Mouse (Mus musculus) CH12.LX (cell line): ENCODE results near the gene Clk2. TPM values are rescaled to one million over a fixed set of nuclear protein-coding genes. Genes with fewer than 3 reads are reported as not detected.

Experiments
- DNase-seq: peaks from one replicate; pipeline ENCODE4 v3.0.0-alpha.2; 2013; ENCODE audit errors: extremely low read depth
- H3K27ac ChIP-seq: 2 replicates; pipeline ENCODE4 v1.5.1; 2012; ENCODE audit warnings: low read depth, mild to moderate bottlenecking, control low read depth, moderate library complexity; ENCODE audit not compliant: insufficient read depth
- H3K27me3 ChIP-seq: replicated peaks from 2 replicates; pipeline ENCODE3; 2012; ENCODE audit warnings: inconsistent platforms
- H3K36me3 ChIP-seq, 2 experiments: replicated peaks in 1 of 2; 2 replicates each; pipeline versions ENCODE3 to v1.6.1; 2012; ENCODE audit warnings: inconsistent platforms in 1 of 2, low read length in 1 of 2, mild to moderate bottlenecking in 1 of 2, mixed read lengths in 1 of 2, moderate library complexity in 1 of 2; ENCODE audit not compliant: control insufficient read depth in 1 of 2, insufficient read depth in 1 of 2
- H3K4me1 ChIP-seq, 2 experiments: 2 replicates each; pipeline ENCODE4 v1.6.1; 2012; ENCODE audit warnings: inconsistent platforms in 1 of 2, moderate library complexity in 1 of 2; ENCODE audit not compliant: insufficient read depth in 2 of 2, control insufficient read depth in 1 of 2
- H3K4me2 ChIP-seq: 2 replicates; pipeline ENCODE4 v1.6.1; 2012; ENCODE audit warnings: low read depth, mild to moderate bottlenecking, control low read depth; ENCODE audit not compliant: poor library complexity, insufficient read depth, severe bottlenecking
- H3K4me3 ChIP-seq, 3 experiments: fragments of 150-350 bp in 1 of 3; sonication (generic) in 1 of 3; replicated peaks in 1 of 3; 2 replicates each; pipeline versions ENCODE3 to v1.5.1; 2011 to 2012; ENCODE audit warnings: low read depth in 2 of 3, low read length in 2 of 3, mild to moderate bottlenecking in 2 of 3, moderate library complexity in 2 of 3, control low read depth in 1 of 3, improper control_type of control experiment in 1 of 3, inconsistent platforms in 1 of 3, mixed read lengths in 1 of 3; ENCODE audit not compliant: poor library complexity in 1 of 3
- H3K79me2 ChIP-seq: replicated peaks from 2 replicates; pipeline ENCODE4 v1.6.1; 2012; ENCODE audit warnings: mild to moderate bottlenecking, moderate library complexity; ENCODE audit not compliant: control insufficient read depth, poor library complexity, insufficient read depth, severe bottlenecking; ENCODE audit errors: extremely low read depth
- H3K9ac ChIP-seq: 2 replicates; pipeline ENCODE4 v1.6.1; 2012; ENCODE audit warnings: low read depth, mild to moderate bottlenecking, control low read depth, moderate library complexity; ENCODE audit not compliant: insufficient read depth
- H3K9me3 ChIP-seq: replicated peaks from 2 replicates; pipeline ENCODE3; 2012; ENCODE audit warnings: low read length, inconsistent platforms, mixed read lengths
- CHD2 ChIP-seq: IDR thresholded peaks from 2 replicates; pipeline ENCODE4 v1.6.1; 2011; ENCODE audit warnings: low read length, improper control_type of control experiment
- CTCF ChIP-seq, 2 experiments: IDR thresholded peaks in 1 of 2; conservative IDR thresholded peaks in 1 of 2; 2 replicates each; pipeline ENCODE4 v1.5.1; 2011 to 2012; ENCODE audit warnings: low read depth in 2 of 2, low read length in 2 of 2, improper control_type of control experiment in 1 of 2, inconsistent platforms in 1 of 2, mild to moderate bottlenecking in 1 of 2, moderate library complexity in 1 of 2
- E2F4 ChIP-seq: IDR thresholded peaks from 2 replicates; pipeline ENCODE4 v1.6.1; 2011; ENCODE audit warnings: low read depth, low read length, improper control_type of control experiment; ENCODE audit not compliant: insufficient replicate concordance
- ELF1 ChIP-seq: IDR thresholded peaks from 2 replicates; pipeline ENCODE4 v1.6.1; 2014; ENCODE audit warnings: low read depth, mild to moderate bottlenecking, inconsistent platforms, low read length, improper control_type of control experiment
- ETS1 ChIP-seq: conservative IDR thresholded peaks from 2 replicates; pipeline ENCODE4 v1.6.1; 2012; ENCODE audit warnings: low read depth, mild to moderate bottlenecking, inconsistent platforms, low read length, improper control_type of control experiment, moderate library complexity
- GABPA ChIP-seq: IDR thresholded peaks from 2 replicates; pipeline ENCODE4 v1.6.1; 2012; ENCODE audit warnings: low read depth, low read length, improper control_type of control experiment, inconsistent platforms; ENCODE audit not compliant: insufficient replicate concordance
- HCFC1 ChIP-seq: IDR thresholded peaks from 2 replicates; pipeline ENCODE4 v1.6.1; 2012; ENCODE audit warnings: low read depth, mild to moderate bottlenecking, inconsistent platforms, low read length, improper control_type of control experiment
- JUN ChIP-seq: IDR thresholded peaks from 2 replicates; pipeline ENCODE4 v1.6.1; 2011; ENCODE audit warnings: low read depth, mild to moderate bottlenecking, low read length, improper control_type of control experiment, moderate library complexity; ENCODE audit not compliant: insufficient read depth
- KAT2A ChIP-seq: IDR thresholded peaks from 2 replicates; pipeline ENCODE4 v1.6.1; 2012; ENCODE audit warnings: low read length, improper control_type of control experiment, inconsistent platforms; ENCODE audit not compliant: insufficient replicate concordance
- MAFK ChIP-seq: IDR thresholded peaks from 2 replicates; pipeline ENCODE4 v1.6.1; 2011; ENCODE audit warnings: low read length, improper control_type of control experiment; ENCODE audit not compliant: insufficient replicate concordance
- MAX ChIP-seq: IDR thresholded peaks from 2 replicates; pipeline ENCODE4 v1.6.1; 2011; ENCODE audit warnings: low read length, improper control_type of control experiment
- MAZ ChIP-seq: IDR thresholded peaks from 2 replicates; pipeline ENCODE4 v1.6.1; 2012; ENCODE audit warnings: low read depth, mild to moderate bottlenecking, inconsistent platforms, low read length, improper control_type of control experiment, moderate library complexity
- MXI1 ChIP-seq: IDR thresholded peaks from 2 replicates; pipeline ENCODE4 v1.6.1; 2011; ENCODE audit warnings: mild to moderate bottlenecking, low read depth, low read length, improper control_type of control experiment
- NRF1 ChIP-seq: IDR thresholded peaks from 2 replicates; pipeline ENCODE4 v1.6.1; 2014; ENCODE audit warnings: low read depth, mild to moderate bottlenecking, inconsistent platforms, low read length, improper control_type of control experiment, moderate library complexity
- PAX5 ChIP-seq: IDR thresholded peaks from 2 replicates; pipeline ENCODE4 v1.6.1; 2012; ENCODE audit warnings: low read length, inconsistent platforms, mixed read lengths
- POLR2AphosphoS2 ChIP-seq: IDR thresholded peaks from 2 replicates; pipeline ENCODE4 v1.6.1; 2011; ENCODE audit warnings: low read depth, low read length, improper control_type of control experiment
- RAD21 ChIP-seq: IDR thresholded peaks from 2 replicates; pipeline ENCODE4 v1.6.1; 2011; ENCODE audit warnings: low read depth, mild to moderate bottlenecking, low read length, improper control_type of control experiment, moderate library complexity
- RCOR1 ChIP-seq: conservative IDR thresholded peaks from 2 replicates; pipeline ENCODE4 v1.6.1; 2012; ENCODE audit warnings: low read depth, mild to moderate bottlenecking, inconsistent platforms, low read length, improper control_type of control experiment
- SIN3A ChIP-seq: IDR thresholded peaks from 2 replicates; pipeline ENCODE4 v1.6.1; 2012; ENCODE audit warnings: low read length, improper control_type of control experiment, inconsistent platforms
- TBP ChIP-seq: conservative IDR thresholded peaks from 2 replicates; pipeline ENCODE4 v1.6.1; 2011; ENCODE audit warnings: low read depth, low read length, improper control_type of control experiment
- TCF12 ChIP-seq: IDR thresholded peaks from 2 replicates; pipeline ENCODE4 v1.6.1; 2014; ENCODE audit warnings: low read depth, mild to moderate bottlenecking, inconsistent platforms, low read length, improper control_type of control experiment
- USF1 ChIP-seq: IDR thresholded peaks from 2 replicates; pipeline ENCODE4 v1.6.1; 2014; ENCODE audit warnings: low read depth, mild to moderate bottlenecking, inconsistent platforms, low read length, improper control_type of control experiment
- USF2 ChIP-seq: conservative IDR thresholded peaks from 2 replicates; pipeline ENCODE4 v1.6.1; 2011; ENCODE audit warnings: low read depth, low read length, improper control_type of control experiment
- ZC3H11A ChIP-seq: IDR thresholded peaks from 2 replicates; pipeline ENCODE4 v1.6.1; 2012; ENCODE audit warnings: low read depth, mild to moderate bottlenecking, inconsistent platforms, low read length, improper control_type of control experiment
- dilution Hi-C: fragments of 300-500 bp; cut with MboI; formaldehyde crosslinking; loops from 2 replicates; pipeline ENCODE4 v1.14.3; 2020; ENCODE audit warnings: low sequenced_read_pairs; ENCODE audit not compliant: extremely low pct_unique_long_range_greater_than_20kb, extremely low pct_ligation_motif_present
- in situ Hi-C: fragments of 300-500 bp; cut with MboI; formaldehyde crosslinking; loops from 3 replicates; pipeline ENCODE4 v1.14.3; 2019; ENCODE audit warnings: low sequenced_read_pairs, low pct_ligation_motif_present, low pct_unique_long_range_greater_than_20kb, mixed read lengths
- polyA plus RNA-seq: library from polyadenylated mRNA; unstranded; fragments of >175 nt; gene quantifications from 2 replicates; pipeline ENCODE4 v1.2.1, GENCODE M21; 2012; ENCODE audit warnings: low read depth; ENCODE audit not compliant: insufficient read length
- total RNA-seq, 2 experiments: library from RNA; depleted of rRNA; stranded (reverse); fragments of 300-350 nt in 1 of 2; fragments of >200 nt in 1 of 2; gene quantifications; 2 replicates each; pipeline ENCODE4 v1.2.3; 2012 to 2014

Clk2 gene
- total and polyA plus RNA-seq, 3 experiments, result 18.8 to 72.0 (median 29.9) TPM

DNA sequence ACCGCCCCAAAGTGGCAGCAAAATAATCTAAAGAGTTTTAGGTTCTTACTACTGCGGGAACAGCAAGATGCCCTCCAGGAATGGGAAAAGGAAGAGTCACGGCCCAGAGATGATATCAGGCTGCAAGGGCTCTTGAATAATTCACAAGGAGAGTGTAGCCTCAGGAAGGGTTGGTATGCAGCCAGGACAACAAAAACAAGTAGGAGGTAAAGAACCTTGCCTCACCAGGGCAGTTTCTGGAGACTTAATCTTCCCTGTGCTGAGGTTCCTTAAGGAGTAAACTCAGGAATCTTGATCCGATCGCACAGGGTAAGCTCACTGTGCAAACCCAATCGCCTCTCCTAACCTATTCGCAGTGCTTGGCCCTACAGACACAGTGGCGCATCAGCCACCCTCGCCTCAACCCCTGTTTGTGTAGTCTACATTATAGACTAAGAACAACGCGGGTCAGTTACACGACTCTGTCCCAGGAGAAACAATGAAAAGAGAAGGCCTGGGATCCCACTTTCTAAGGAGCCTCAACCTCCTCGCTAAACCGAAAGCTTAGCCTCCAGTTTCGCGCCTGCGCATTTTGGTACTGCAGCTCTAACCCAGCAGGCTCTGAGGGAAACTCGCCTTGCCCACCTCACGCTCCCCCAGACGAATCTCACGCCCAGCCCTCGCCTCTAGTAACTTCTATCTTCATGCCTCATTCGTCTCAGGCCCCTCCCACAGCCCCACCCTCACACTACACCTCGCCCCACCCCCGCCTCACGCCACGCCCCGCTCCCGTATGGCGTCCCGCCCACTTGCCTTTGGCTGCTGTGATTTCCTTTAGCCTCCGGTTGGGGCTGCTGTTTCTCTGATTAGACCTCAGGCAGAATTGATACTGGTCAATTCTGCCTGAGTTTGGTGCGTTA lies 31.6 kb downstream of the Clk2 start (continued):
- TF ChIP-seq RCOR1, result no peak
- peak; percentile 31; the same call in 1 of the 2 replicates for TF ChIP-seq SIN3A
- TF ChIP-seq GABPA, result no peak
- no peak for TF ChIP-seq E2F4
- TF ChIP-seq TCF12, result peak; percentile 77
- TF ChIP-seq PAX5, result no peak

DNA sequence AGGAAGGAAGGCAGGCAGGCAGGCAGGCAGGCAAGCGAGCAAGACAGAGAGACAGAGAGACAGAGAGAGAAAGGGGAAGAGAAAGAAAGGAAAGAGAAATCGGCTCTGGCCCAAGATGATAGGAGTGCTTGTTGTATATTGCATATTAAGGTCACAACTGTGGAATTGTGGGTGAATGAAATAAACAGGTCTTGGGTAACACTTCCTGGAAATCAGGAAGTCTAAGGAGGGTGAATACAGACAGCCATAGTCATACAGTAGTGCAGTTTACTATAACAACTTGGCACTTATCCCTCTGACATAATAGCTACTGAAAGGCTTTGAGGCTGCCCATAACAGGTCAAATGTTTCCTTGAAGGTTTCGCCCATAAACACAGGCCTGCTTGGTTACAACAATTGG lies 35.2 kb downstream of the Clk2 start:
- dilution Hi-C loops, result no loop called here

DNA sequence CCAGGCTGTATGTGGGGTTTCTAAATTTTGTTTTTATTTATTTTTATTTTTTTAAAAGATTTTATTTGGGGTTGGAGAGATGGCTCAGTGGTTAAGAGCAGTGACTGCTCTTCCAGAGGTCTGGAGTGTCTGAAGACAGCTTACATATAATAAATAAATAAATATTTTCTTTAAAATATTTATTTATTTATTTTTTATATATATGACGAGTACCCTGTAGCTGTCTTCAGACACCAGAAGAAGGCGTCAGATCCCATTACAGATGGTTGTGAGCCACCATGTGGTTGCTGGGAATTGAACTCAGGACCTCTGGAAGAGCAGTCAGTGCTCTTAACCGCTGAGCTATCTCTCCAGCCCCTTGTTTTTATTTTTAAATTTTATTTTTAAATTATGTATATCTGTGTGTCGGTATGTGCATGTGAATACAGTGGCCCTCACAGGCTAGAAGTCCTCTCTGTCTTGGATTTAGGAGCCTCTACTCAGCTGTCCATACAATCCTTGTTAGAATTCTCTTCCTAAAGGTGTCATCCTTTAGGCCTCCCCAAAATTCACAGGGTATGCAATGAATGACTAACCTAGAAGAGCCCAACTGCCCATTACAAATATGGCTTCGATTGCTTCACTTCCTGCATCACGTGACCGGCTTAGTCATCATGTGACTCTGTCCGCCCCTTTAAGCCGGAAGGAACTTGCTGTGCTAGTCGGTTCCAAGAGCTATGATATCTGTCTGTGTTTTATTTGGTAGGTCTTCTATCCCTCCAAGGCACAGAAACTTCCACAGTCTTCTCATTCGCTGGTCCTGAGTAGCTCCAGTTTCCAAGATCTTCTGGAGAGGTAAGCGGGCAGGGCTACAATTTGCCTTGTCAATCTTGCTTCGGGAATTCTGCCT lies 37.9 kb downstream of the Clk2 start, which contains the start of gene Gba:
Gene Gba (plus strand): TSS at position 676 of the 889 bp plus-strand sequence.
- H3K27ac ChIP-seq, result no peak within 1 kb of the TSS
- dilution Hi-C loops, result no loop called here
- TF ChIP-seq RAD21, result no peak
- no peak for TF ChIP-seq ETS1
- TF ChIP-seq MAX, result peak; percentile 99
- TF ChIP-seq MAZ, result no peak
- peak; percentile 100 for TF ChIP-seq USF1
- TF ChIP-seq RCOR1, result no peak; the same call in 1 of the 2 replicates
- no peak for TF ChIP-seq PAX5
- no peak for TF ChIP-seq POLR2AphosphoS2
- peak; percentile 55 for TF ChIP-seq TCF12
- TF ChIP-seq GABPA, result no peak; the same call in 1 of the 2 replicates
- peak; percentile 100 for TF ChIP-seq USF2
- peak; percentile 98 for TF ChIP-seq ELF1
- TF ChIP-seq MXI1, result peak; percentile 68; the same call in 1 of the 2 replicates
- TF ChIP-seq NRF1, result peak; percentile 73
- peak; percentile 99 for TF ChIP-seq HCFC1
- no peak for TF ChIP-seq CTCF (conservative IDR thresholded peaks at IDR 0.05 in 1 of 2, IDR thresholded peaks at IDR 0.05 in 1 of 2; ENCODE audit: low read depth in 2 of 2, low read length in 2 of 2)
- TF ChIP-seq JUN, result no peak
- TF ChIP-seq ZC3H11A, result no peak
- TF ChIP-seq KAT2A, result peak; percentile 89; the same call in 1 of the 2 replicates
- TF ChIP-seq TBP, result peak; percentile 52; the same call in 1 of the 2 replicates

More for the DNA sequence above, 35.2 kb downstream of the Clk2 start:
- Histone ChIP-seq H3K36me3 (peaks cover 9 to 11% of the 10 kb centered on the region in 2 experiments), H3K4me2 (no peak overlapping the region), H3K4me1 (peaks cover 3 to 20% of the 10 kb centered on the region in 2 experiments), H3K27ac (no peak overlapping the region), H3K4me3 (no peak overlapping the region), H3K9me3 (no peaks in the 10 kb centered on the region), H3K9ac (no peak overlapping the region), H3K79me2 (peaks cover 5% of the 10 kb centered on the region; the same call in 1 of the 2 replicates), H3K27me3 (no peaks in the 10 kb centered on the region)
- no peak for TF ChIP-seq MAFK
- no peak for TF ChIP-seq TBP
- no peak for TF ChIP-seq JUN
- TF ChIP-seq CTCF (conservative IDR thresholded peaks at IDR 0.05 in 1 of 2, IDR thresholded peaks at IDR 0.05 in 1 of 2; ENCODE audit: low read depth in 2 of 2, low read length in 2 of 2), result no peak
- TF ChIP-seq CHD2, result no peak
- DNase-seq, result no peak
- in situ Hi-C loops, result no loop called here

More for the DNA sequence above, 37.9 kb downstream of the Clk2 start, which contains the start of gene Gba:
- H3K4me3 ChIP-seq, result peak within 1 kb of the TSS; percentile 74 to 100 (median 75)
- H3K4me2 ChIP-seq, result peak within 1 kb of the TSS; percentile 86
- peak within 1 kb of the TSS; percentile 97 for H3K9ac ChIP-seq
- no peaks in the 10 kb centered on the region for H3K9me3 ChIP-seq
- peak; percentile 96 for DNase-seq
- peaks cover 3 to 9% of the 10 kb centered on the region in 2 experiments for H3K4me1 ChIP-seq
- H3K36me3 ChIP-seq, result peaks cover 33 to 38% of the 10 kb centered on the region in 2 experiments
- in situ Hi-C loops, result no loop called here
- no peaks in the 10 kb centered on the region for H3K27me3 ChIP-seq
- peaks cover 5% of the 10 kb centered on the region; the same call in 1 of the 2 replicates for H3K79me2 ChIP-seq
